Mouse (Mus musculus): ENCODE data around the gene Rab3il1. TPM values are rescaled to one million over a fixed set of nuclear protein-coding genes. Genes with fewer than 3 reads are reported as not detected.
A peak's percentile ranks its signal among the peaks of the same experiment; 100 is the strongest.

The Rab3il1 gene
- total RNA-seq, 2 experiments from 2014 or later: 9.4 to 9.5 TPM

GRCm38 (mm10) chr19:10055261-10055660 lies 53.8 kb downstream of the Rab3il1 start:
- intact Hi-C loops (cut with DNase I): no loop called here
- no peak for DNase-seq (ENCODE audit: low spot score in 2 of 2)

GRCm38 (mm10) chr19:10055783-10056660 lies 54.6 kb downstream of the Rab3il1 start:
- no peak for DNase-seq (ENCODE audit: low spot score in 2 of 2)
- intact Hi-C loops (cut with DNase I): no loop called here

- intact Hi-C loops (cut with DNase I): no loop called here
- DNase-seq (ENCODE audit: low spot score in 2 of 2): no peak
Observed at GRCm38 (mm10) chr19:10056686-10057085, 55.2 kb downstream of the Rab3il1 start.

- intact Hi-C loops (cut with DNase I): no loop called here
- DNase-seq (ENCODE audit: low spot score in 2 of 2): no peak
Observed at GRCm38 (mm10) chr19:10057486-10058351, 56.2 kb downstream of the Rab3il1 start.

DNA sequence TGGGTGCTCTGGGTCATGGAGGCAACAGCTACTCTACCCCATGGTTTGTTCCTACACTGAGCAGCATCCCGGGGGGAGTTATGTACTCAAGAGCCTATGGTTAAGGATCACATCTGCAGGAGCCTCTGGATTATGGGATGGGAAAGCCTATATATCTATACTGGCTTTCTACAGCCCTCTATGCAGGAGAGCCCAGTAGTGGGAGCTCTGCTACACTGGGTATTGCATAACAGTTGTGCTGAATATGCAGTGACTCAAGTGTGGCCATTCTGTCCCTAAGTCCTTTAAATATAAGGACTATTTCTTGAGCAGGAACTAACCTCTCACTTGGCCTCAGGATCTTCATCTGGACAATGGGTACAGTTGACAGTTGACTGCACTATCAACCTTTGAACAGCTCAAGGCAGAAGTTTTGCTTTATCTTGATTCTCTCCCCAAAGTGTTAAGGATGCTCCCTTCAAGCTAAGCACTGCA lies 56.9 kb downstream of the Rab3il1 start:
- intact Hi-C loops (cut with DNase I): no loop called here
- DNase-seq (ENCODE audit: low spot score in 2 of 2): no peak

GRCm38 (mm10) chr19:10058876-10059427 lies 57.5 kb downstream of the Rab3il1 start:
- DNase-seq (ENCODE audit: low spot score in 2 of 2): no peak
- intact Hi-C loops (cut with DNase I): no loop called here

- DNase-seq (ENCODE audit: low spot score in 2 of 2): peak; percentile 42 to 67
- intact Hi-C loops (cut with DNase I): no loop called here
Observed at GRCm38 (mm10) chr19:10059911-10060567, 58.6 kb downstream of the Rab3il1 start.

- intact Hi-C loops (cut with DNase I): no loop called here
- no peak for DNase-seq (ENCODE audit: low spot score in 2 of 2)
Observed at GRCm38 (mm10) chr19:10060783-10061590, 59.5 kb downstream of the Rab3il1 start.

DNA sequence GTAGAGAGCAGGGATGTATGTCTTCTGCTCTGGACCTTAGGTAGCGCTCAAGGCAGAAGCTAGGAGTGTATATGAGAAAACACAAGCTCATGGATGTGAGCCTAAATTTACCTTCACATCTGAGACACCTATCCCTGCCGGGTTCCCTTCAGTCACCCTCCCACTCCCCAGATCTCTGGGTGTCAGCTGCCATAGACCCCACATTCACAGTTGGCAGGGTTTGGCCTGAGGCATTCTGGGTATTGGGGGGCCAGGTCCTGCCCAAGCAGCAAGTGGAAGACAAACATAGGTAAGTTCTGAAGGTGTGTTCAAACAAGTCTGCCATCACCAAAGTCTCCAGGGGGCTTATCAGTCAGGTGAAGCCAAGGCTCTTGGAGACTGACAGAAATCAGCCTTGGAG lies 60.2 kb downstream of the Rab3il1 start:
- intact Hi-C loops (cut with DNase I): no loop called here
- no peak for DNase-seq (ENCODE audit: low spot score in 2 of 2)

- no peak for DNase-seq (ENCODE audit: low spot score in 2 of 2)
- intact Hi-C loops (cut with DNase I): no loop called here
Observed at GRCm38 (mm10) chr19:10062292-10062691, 60.8 kb downstream of the Rab3il1 start.

DNA sequence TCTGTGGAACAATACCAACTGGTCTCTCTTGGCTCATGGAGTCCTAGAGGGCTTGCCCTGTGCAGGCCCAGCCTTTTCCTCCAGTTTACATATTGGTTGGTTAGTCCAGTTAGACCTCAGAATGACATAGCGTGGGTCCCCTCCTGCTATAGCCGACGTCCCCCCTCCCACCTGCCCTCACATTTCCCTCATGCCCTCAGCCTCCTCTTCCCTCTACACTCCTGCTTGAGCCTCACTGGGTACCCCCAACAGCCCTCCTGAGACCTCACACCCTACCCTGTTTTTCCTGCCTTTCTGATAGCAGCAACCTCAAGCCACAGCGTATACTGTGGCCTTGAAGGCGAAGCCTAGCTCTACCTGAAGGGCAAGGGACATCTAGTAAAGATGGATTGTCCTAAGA lies 61.4 kb downstream of the Rab3il1 start:
- intact Hi-C loops (cut with DNase I): no loop called here
- no peak for DNase-seq (ENCODE audit: low spot score in 2 of 2)

GRCm38 (mm10) chr19:10064173-10065012 lies 62.9 kb downstream of the Rab3il1 start:
- intact Hi-C loops (cut with DNase I): no loop called here
- peak in 1 of 2 experiments; percentile 39 for DNase-seq (ENCODE audit: low spot score in 2 of 2)

GRCm38 (mm10) chr19:10065465-10066188 lies 64.2 kb downstream of the Rab3il1 start:
- intact Hi-C loops (cut with DNase I): no loop called here
- DNase-seq (ENCODE audit: low spot score in 2 of 2): no peak

- intact Hi-C loops (cut with DNase I): no loop called here
- no peak for DNase-seq (ENCODE audit: low spot score in 2 of 2)
Observed at GRCm38 (mm10) chr19:10066189-10066500, 64.7 kb downstream of the Rab3il1 start.

GRCm38 (mm10) chr19:10066502-10066901 lies 65.0 kb downstream of the Rab3il1 start:
- no peak for DNase-seq (ENCODE audit: low spot score in 2 of 2)
- intact Hi-C loops (cut with DNase I): no loop called here

DNA sequence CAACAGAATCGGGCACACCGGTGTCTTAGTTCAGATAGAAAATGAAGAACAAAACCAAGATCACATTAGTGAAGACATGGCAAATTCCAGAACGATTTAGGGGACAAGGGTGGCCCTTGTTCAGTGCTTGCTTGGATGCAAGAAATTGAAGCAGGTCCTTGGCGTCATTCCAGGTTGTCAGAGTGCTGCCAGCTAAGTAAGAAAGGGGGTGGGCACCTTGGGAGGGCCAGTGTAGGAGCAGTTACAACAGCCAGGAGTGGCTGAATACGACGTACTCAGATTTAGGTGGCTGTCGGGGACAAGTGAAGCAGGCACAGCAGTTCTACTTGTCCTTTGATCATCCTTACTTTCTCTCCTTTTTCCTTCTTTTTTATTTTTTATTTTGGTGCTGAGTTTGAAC lies 66.2 kb downstream of the Rab3il1 start:
- intact Hi-C loops (cut with DNase I): no loop called here
- peak in 1 of 2 experiments; percentile 37 for DNase-seq (ENCODE audit: low spot score in 2 of 2)

GRCm38 (mm10) chr19:10070186-10070980 lies 68.9 kb downstream of the Rab3il1 start:
- no peak for DNase-seq (ENCODE audit: low spot score in 2 of 2)
- intact Hi-C loops (cut with DNase I): no loop called here
